Mouse (Mus musculus): ENCODE data around the gene Wdr31. TPM values are rescaled to one million over a fixed set of nuclear protein-coding genes. Genes with fewer than 3 reads are reported as not detected.

Wdr31 gene
- polyA plus RNA-seq, 1 experiment: 0.59 TPM

DNA sequence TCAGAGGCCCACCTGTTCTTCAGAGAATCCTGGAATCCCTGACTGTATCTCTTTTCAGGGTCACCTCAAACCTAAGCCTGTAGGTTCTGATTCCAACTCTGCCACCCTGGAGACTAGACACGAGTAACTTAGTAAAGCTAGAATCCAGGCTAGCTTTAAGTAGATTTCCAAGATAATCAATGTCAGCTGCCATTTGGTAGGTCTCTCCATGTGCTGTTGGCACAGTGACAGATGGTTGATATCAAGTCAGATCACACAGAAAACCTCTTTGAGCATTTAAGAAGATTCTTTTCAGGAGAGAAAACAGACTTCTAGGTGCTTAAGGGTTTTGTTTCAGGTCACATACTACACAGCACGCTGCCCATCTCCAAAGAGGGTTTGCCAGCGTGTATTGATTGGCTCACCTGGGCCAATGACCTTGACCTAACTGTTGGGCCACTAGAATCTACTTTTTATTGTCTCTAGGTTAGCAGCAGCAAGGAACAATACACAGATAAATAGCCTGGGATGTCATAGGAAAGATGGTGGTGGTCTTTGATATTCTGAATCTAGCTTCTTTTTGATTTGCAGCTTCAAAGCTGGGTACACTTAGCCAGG is 32.8 kb upstream of the Wdr31 start, which contains the start of gene Hdhd3:
Gene Hdhd3 (minus strand): TSS at position 94 of the 597 bp plus-strand sequence.
- no peak for TF ChIP-seq GATA1 (IDR thresholded peaks at IDR 0.05; ENCODE audit: low read length)

GRCm38 (mm10) chr4:62502969-62503368 is 32.3 kb upstream of the Wdr31 start:
- no peak for TF ChIP-seq GATA1 (IDR thresholded peaks at IDR 0.05; ENCODE audit: low read length)

DNA sequence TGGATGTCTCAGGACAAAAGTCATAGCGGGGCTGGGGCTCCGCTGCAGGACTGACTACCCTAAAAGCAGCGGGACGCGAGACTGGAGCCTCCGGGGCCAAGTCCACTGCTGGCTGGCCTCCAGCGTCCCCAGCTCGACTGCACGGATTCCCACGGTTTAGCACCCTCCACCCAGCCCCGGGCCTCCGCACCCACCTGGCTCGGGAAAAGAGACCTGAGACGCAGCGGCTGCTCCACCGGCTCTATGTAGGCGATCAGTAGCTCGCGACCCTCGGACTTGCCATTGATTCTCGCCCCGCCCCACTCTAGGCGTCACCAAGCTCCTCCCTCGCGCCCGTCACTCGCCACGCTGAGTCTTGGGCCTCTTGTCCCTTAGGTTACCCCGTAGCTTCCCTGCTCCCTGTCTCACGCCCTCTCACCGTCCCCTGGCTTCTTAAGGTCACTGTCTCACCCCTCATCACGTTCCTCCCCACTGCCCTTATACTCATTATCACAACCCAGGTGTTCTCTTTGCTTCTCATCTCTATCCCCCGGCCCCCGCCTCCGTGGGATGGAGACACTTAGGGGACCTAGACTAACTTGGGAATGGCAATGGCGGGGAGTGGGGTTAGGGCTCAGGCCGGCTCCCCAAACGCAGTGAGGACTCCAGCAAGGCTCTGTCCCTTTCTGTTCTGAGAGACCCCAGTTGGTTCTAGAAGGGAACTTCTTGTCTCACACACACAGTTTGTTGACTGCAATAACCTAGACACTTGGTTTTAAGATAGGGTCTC is 31.5 kb upstream of the Wdr31 start:
- no peak for TF ChIP-seq GATA1 (IDR thresholded peaks at IDR 0.05; ENCODE audit: low read length)

DNA sequence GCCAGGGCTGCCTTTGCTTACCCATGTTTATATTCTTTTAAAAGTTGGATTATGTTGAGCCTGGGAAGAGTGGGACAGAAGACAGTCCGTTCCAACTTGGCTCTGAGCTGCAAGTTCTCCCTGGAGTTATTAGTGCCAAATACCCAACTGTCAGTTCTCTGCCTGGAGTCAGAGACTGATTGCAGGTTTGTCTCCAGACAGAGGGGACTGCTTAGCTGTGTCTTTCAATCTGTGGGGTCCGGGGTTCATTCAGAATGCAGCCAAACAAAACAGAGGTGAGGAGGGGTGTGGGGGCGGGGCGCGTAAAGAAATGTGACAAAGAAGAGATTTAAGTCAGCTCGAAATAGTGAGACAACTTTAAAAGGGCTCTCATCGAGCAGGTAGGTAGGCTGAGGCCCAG is 30.8 kb upstream of the Wdr31 start:
- TF ChIP-seq GATA1 (IDR thresholded peaks at IDR 0.05; ENCODE audit: low read length): no peak

- TF ChIP-seq GATA1 (IDR thresholded peaks at IDR 0.05; ENCODE audit: low read length): no peak
These were observed 30.1 kb upstream of the Wdr31 start for GRCm38 (mm10) chr4:62500799-62501198.

DNA sequence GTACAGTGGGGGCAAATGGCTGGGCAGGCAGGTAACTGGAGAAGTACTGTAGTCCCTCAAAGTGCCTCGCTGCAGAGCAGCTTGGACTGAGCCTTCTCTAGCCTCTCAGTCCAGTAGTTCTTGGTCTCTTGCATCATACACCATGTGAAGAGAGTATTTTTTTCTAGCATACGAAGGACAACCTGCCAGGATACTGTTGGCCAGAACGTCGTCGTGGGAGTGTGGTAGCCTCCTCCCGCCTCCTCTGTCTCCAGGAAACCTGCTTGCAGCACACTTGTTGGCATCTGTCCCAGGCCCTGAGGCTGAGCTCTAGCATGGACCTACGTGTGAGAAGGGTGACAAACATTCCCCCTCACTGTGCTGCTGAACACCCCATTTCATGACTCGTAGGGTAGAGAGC is 26.1 kb upstream of the Wdr31 start:
- TF ChIP-seq GATA1 (IDR thresholded peaks at IDR 0.05; ENCODE audit: low read length): no peak

DNA sequence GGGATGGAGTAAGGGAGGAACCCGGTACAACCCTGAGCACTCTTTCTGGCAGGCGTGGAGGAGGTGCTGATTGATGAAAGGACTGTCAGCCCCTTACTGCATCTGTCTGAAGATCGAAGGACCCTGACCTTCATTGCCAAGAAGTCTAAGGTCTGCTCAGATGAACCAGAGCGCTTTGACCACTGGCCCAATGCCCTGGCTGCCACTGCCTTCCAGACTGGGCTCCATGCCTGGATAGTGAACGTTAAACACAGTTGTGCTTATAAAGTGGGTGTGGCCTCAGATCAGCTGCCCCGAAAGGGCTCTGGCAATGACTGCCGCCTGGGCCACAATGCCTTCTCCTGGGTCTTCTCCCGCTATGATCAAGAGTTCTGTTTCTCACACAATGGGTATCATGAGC is 25.2 kb upstream of the Wdr31 start:
- no peak for TF ChIP-seq GATA1 (IDR thresholded peaks at IDR 0.05; ENCODE audit: low read length)

- TF ChIP-seq GATA1 (IDR thresholded peaks at IDR 0.05; ENCODE audit: low read length): no peak
These were observed 23.5 kb upstream of the Wdr31 start for GRCm38 (mm10) chr4:62494230-62494629.

GRCm38 (mm10) chr4:62492682-62493081 is 22.0 kb upstream of the Wdr31 start:
- TF ChIP-seq GATA1 (IDR thresholded peaks at IDR 0.05; ENCODE audit: low read length): no peak

DNA sequence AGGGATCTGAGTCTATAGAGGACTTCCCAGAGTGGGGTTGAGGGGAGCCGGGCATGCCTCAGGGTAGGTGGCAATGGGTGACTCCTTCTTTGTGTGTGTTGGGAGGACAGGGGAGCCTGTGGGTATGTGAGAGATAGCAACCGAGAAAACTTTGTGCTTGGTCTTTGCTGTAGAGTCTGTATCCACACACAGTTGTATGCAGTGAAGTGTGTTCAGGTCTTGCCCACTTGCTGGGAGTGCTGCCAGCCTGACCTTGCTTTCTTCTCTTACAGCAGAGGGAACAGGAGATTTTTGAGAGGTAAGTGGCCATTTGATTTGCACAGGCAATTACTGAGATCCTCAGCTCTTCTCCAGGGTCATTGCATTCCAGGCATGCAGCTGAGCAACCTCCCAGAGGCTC is 17.2 kb upstream of the Wdr31 start:
- TF ChIP-seq GATA1 (IDR thresholded peaks at IDR 0.05; ENCODE audit: low read length): no peak

GRCm38 (mm10) chr4:62487172-62487571 is 16.5 kb upstream of the Wdr31 start:
- no peak for TF ChIP-seq GATA1 (IDR thresholded peaks at IDR 0.05; ENCODE audit: low read length)

DNA sequence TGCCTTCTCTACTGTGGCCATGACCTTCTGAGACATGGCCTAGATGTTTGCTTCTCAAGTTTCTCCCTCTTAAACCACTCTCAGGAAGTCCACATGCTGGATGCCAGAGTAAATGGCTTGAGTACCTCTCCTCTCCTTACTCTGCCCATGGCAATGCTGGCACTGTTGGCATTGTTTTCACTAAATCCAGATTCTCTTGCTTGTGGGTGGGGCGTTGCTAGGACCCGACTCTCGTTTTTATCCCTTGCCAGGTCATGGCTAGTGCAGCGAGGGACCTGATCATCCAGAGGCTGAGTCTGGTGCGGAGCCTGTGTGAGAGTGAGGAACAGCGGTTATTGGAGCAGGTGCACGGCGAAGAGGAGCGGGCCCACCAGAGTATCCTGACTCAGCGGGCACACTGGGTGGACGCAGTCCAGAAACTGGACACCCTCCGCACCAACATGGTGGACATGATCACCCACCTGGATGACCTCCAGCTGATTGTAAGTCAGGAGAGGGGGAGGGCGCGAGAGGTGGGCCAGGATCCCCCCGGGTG is 15.5 kb upstream of the Wdr31 start:
- no peak for TF ChIP-seq GATA1 (IDR thresholded peaks at IDR 0.05; ENCODE audit: low read length)

- no peak for TF ChIP-seq GATA1 (IDR thresholded peaks at IDR 0.05; ENCODE audit: low read length)
These were observed 14.9 kb upstream of the Wdr31 start for GRCm38 (mm10) chr4:62485450-62486161.

- TF ChIP-seq GATA1 (IDR thresholded peaks at IDR 0.05; ENCODE audit: low read length): no peak
These were observed 14.2 kb upstream of the Wdr31 start for GRCm38 (mm10) chr4:62484928-62485327.

DNA sequence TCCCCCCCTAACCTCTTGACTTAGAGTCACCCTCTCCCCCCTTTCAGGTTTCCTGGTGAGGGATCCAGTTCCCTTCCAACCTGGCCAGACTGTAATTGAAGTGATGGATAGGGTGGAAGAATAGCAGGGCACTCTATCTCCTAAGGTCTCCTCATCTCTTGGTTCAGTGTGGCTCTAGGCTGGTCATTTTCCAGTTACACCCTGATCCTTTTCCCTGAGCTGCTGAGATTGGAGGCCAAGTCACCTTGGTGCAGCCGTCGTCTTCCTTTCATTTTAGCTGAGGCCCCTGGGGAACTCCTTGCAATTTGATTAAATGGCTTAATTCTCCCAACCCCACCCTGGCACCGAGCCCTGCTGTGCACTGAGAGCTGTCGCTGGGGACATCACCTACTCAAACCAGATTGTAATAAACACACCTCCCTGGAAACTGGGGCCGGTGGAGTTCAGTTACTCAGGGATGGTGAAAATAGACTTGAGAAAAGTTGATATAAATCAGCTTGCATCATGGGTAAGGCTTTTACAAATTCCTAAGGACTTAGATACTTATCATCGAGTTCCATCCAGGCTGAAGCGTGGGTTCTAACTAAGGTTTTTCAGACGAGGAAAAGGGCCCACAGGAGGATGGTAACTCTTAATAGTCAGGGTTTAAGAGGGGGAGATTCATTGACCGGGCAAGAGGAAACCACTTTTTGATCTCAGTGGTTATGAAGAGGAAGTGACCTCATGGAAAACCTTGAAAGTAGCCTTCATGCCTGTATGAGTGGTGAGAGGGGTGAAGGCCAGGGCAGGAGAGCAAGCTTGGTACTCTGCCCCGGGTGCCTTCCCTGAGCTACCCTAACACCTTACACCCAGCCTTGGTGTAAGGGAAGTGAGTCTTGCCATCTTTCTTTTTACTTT is 10.3 kb upstream of the Wdr31 start:
- TF ChIP-seq GATA1 (IDR thresholded peaks at IDR 0.05; ENCODE audit: low read length): no peak
